Mouse (Mus musculus) 416B (cell line): Measurements from ENCODE around the gene Trp53i11.
A peak's percentile ranks its signal among the peaks of the same experiment; 100 is the strongest.

ENCODE experiments used
- DNase-seq: peaks from one replicate; pipeline ENCODE4 v3.0.0; 2011; ENCODE audit warnings: low read depth

Trp53i11 gene

GRCm38 (mm10) chr2:93200681-93201340, 13.5 kb downstream of the Trp53i11 start:
- no peak for DNase-seq

DNA sequence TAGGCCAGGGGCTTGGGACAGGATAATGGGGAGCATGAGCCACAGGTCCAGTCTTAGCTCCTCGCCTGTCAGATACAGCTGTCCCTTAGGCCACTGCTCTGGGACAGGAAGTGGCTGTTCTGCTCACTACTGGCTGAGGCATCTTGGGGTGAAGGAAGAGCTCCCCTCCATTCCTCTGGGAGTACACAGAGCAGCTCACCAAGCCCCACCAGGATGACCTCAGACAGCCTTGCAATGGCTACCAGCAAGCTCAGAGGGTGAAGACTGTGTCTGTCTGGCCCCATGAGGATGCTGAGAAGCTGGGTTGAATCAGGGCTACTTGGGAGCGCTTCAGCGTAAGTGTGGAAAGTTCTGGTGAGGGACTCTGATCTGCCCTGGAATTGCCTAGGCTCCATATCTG, 14.6 kb downstream of the Trp53i11 start:
- DNase-seq: no peak

GRCm38 (mm10) chr2:93202782-93203181, 15.4 kb downstream of the Trp53i11 start:
- DNase-seq: no peak

DNA sequence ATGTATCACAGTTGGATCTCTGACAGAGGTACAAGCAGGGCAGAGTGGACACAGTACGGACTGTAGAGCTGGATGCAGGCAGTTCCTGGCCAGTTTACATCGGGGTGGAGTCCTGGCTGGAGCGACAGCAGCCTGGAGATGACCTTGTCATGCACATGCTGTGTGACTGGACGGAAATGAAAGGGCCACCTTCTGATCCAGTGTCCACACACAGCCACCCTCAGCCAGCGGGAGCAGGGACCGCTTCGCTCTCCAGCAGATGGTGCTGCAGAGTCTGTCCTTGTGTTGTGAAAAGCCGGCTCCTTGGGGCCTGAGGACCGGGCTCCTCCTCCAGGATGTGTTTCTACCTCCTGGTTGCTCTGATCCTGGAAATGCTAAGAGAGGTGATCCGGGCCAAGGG, 16.3 kb downstream of the Trp53i11 start:
- no peak for DNase-seq

- no peak for DNase-seq
Measured at GRCm38 (mm10) chr2:93204571-93204970, 17.2 kb downstream of the Trp53i11 start.

DNA sequence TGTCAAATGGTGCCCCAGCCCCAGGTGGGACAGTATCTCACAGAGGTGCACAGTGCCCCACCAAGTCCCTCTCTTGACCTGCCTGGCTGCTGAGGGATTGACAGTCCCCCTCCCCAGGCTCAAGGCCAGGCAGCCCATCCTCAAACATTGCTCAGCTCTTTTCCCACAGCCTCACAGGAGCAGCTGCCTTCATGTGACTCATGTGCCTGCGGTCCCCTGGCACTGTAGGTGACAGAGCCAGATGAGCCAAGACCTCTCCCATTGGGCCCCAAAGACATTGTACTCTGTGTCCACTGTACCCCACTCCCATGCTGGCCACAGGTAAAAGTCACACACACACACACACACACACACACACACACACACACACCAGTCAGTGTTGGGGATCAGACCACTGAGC, 18.8 kb downstream of the Trp53i11 start:
- DNase-seq: no peak

DNA sequence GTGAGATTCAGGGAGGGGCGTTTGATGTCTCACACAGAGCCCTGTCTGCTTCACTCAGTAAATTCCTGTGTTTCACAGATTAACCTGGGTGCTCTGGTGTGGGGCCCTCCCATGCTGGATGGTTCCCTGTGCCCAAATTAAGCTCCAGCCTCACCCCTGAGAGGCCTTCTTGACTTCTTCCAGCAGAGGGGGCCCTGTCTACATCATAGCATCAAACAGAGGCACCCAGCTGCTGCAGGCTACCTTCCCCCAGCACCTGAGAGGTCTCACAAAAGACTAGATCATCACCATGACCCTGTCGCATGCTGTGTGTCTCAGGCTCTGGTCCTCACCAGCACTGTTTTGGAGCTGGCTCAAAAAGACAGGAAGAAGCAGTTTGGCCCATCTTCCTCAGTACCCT, 25.0 kb downstream of the Trp53i11 start:
- no peak for DNase-seq

DNA sequence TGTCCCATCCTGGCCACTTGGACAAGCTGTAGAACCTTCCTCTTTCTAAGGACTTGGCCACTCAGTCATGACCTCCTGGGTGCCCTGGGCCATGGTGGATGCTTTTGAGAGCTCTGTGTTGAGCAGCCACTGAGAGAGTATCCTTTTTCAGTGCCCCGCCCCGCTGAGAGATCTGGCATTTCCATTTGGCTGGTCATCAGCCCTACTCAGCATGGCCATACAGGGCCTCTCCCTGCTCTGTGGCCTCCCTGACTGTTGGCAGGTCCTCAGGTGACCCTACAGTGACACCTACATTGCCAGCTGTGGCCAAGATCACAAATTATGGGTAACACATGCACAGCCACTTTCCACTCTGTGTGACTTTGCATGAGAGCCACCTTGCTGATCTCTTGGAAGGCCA, 25.5 kb downstream of the Trp53i11 start:
- no peak for DNase-seq

DNA sequence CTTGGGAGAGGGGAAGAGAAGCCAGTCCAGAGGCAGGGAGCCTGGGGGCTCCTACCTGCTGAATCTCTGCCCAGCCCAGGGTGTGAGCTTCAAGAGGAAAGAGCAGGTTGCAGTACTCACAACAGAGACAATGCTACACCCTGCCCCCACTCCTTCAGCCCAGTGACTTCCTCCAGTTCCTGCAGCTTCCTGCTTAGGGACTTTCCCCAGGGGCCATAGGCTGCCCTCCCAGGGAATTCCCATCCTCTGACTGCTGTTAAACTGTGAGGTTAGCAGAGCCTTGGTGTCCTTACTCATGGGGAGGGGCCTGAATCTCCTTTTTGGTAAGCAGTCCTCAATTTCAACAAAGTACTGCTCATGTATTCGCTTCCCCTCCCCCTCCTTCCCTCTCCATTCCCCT, 26.8 kb downstream of the Trp53i11 start:
- no peak for DNase-seq

- no peak for DNase-seq
Measured at GRCm38 (mm10) chr2:93215790-93216189, 28.4 kb downstream of the Trp53i11 start.

DNA sequence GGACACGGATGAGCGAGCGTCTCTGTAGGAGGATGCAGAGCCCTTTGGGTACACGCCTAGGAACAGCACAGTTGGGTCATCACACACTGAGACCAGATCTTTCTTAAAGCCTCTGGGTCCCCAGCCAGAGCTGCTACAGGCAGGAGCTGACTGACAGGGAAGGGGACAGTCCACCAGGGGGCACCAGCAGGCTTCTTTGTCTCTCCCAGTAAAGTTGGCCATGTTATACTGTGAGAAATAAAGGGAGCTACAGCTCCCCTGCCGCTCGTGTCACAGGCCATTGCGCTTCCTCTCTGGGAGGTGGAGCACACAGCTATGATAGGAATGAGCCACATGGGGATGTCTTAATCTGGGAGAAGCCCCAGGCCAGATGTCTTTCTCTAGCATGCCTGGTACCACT, 29.7 kb downstream of the Trp53i11 start:
- DNase-seq: peak; percentile 63

DNA sequence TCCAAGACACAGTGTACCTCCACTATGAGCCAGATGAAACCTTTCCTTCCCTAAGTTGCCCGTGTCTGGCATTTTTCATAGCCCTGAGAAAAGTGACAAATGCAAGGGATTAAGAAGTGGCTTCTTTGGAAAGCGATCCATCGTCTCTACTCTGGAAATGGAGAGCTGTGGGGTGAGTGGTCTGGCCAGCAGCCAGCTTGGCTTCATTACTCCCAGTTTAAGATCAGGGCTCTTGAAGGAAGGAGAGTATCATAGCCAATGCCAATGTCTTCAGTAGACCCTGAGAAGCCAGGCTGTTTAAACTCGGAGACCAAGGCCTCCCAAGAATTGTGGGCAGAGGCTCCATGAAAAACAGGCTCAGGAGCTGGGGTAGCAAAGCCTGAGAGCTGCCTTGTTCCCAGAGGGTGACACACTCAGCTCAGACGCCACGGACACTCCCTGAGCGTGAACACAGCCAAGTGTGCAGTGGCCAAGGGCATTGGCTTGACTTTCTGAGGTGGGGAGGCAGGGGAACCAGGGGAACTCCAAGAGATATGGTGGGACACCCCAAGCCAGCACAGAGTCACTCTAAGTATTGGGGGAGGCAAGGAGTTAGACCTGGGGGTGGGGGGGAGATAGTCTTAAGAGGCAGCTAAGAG, 31.1 kb downstream of the Trp53i11 start:
- DNase-seq: no peak

DNA sequence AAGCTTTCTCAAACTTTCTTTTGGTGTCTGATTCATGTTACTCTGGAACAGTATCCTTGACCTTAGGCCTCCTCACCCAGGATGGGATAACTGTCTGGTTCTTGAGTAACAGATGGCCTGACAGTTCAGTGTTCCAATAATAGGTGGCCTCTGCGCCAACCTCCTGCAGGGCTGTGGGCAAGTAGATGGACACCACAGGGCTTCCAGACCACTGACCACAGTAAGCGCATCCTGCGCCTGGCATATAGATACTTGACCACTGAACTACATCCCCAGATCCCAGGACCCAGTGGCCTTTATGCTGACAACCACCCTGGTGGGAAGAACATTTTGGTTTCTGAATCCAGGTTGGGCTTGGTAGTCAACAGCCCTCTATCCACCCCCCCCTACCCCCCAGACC, 32.2 kb downstream of the Trp53i11 start:
- DNase-seq: no peak

- no peak for DNase-seq
Measured at GRCm38 (mm10) chr2:93220447-93220846, 33.1 kb downstream of the Trp53i11 start.

GRCm38 (mm10) chr2:93223463-93223862, 36.1 kb downstream of the Trp53i11 start:
- no peak for DNase-seq

DNA sequence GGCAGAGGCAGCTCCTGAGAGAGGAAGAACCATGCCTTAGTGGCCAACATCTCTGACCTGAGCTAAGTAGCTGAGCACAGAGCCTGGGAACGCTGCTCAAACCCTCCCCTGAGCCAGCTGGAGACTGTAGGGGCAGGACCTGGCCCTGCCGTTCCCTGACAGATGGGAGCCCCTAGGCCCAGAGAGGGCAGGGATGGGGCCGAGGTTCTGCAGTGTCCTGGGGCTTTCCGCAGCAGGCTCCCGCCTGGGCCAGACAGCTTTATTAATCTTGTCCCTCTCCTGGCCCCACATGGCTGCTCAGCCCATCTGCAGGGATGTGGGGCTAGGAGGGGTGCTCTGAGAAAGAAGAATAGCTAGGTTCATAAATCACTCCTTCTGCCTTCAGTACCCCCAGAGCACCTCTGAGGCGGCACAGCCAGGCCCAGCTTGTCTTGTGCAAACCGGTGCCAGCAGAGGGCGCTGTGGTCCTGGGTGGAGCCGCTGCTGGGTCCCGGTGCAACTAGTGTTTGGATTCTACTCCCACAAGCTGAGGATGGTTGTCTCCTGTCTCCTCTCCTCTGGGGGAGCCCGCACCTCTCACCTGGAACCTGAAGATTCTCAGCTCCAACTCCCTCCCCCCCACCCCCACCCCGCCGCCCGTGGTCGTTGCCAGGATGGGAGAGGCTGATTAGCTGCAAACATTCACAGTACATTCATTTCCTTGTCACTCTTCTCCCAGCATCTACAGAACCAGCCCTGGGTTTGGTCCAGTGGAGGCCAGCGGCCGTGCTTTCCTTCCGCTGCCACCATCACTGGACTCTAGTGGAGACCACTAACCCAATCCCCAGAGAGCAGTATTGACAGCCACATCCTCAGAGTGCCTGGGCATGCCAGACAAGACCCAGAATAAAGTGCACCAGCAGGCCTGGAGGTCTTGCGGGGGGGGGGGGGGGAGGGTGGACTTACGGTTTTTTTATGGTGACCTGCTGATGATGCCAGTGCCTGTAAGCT, 39.6 kb downstream of the Trp53i11 start:
- DNase-seq: peak; percentile 34

GRCm38 (mm10) chr2:93227713-93228479, 40.5 kb downstream of the Trp53i11 start:
- no peak for DNase-seq

GRCm38 (mm10) chr2:93228480-93228824, 41.1 kb downstream of the Trp53i11 start:
- no peak for DNase-seq

- peak; percentile 14 for DNase-seq
Measured at GRCm38 (mm10) chr2:93232141-93232540, 44.8 kb downstream of the Trp53i11 start.

DNA sequence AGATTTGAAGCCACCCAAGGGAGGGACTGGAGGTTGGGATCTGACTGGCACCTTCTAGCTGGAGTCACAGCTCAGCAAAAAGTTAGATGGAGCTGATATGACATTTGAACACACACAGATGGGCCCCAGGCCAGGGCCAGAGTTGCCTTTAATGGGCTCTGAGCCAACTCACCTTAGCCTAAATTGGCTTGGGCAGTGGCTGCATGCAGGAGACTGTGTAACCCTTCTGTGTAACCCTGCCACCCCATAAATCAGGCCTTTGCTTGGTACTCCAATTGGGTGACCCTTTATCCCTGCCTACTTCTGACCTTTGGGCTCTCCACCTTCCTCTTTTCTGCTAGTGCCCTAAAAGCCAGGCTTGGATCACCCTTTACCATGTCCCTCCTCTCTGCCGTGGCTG, 49.7 kb downstream of the Trp53i11 start:
- no peak for DNase-seq

DNA sequence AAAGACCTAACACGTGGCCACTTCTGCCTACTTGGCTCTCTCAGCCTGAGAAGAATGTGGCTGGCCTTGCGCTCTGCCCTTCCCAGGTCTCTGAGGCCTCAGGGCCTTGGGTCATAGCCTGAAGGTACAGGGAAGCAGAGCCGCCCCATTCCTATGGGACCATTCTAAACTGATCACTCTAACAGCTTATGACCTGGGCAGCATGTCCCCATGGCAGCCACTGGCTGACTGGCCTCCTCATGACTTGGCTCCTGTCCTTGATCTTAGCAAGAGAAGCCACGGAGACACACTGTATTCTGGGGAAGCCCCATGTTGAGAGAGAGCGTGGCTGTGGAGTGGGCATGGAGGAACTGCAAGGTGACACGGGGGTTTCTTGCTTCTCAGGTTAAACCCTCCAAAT, 51.5 kb downstream of the Trp53i11 start:
- no peak for DNase-seq

DNA sequence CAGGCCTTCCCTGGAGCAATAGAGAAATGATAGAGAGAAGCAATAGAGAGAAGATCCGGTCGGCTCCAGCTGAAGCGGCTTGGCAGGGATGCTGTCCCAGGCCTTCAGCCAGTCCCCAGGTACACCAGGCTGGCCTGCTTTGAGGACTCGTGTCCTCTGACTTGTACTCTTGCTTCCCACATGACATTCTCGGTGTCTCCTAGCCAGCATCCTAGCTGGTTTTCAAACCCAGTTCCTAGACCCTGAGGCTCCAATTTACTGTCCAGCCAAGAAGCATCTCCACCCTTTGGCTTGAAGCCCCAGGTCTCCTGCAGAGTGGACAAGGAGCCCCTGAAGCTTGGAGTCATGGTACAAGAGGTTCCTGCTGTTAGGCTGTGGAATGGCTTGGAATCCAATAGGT, 54.8 kb downstream of the Trp53i11 start:
- DNase-seq: no peak
